ENCODE assay signal across 18 mouse cellular contexts in genomic region chr2:60837616-60838015, GRCm38 (mm10).
DNase-seq lines count a peak whose midpoint lies in the region; ATAC-seq lines count a peak whose summit lies in the region.
"Had no signal": no experiment of that assay in that cellular context is flagged by ENCODE, and none has a peak within 500 bp of the region (broad histone marks: within the 10 kb centered on the region; RNA-seq: fewer than 3 reads in every experiment).

No protein-coding gene starts in this region.

- H3K4me2 ChIP-seq in kidney, embryonic 16.5 days (replicated peaks; ENCODE audit: low read depth, low read length): no peak overlapping the region
- H3K4me2 ChIP-seq in lung, embryonic 16.5 days (ENCODE audit: low read depth, low read length): no peak overlapping the region
- H3K4me2 ChIP-seq: embryonic facial prominence, embryonic 12.5 days; liver, embryonic 15.5 days; midbrain, embryonic 11.5 days had no signal

- no peak overlapping the region for H3K4me3 ChIP-seq in kidney, embryonic 16.5 days (ENCODE audit: low read length)
- H3K4me3 ChIP-seq in lung, embryonic 16.5 days (ENCODE audit: low read length): no peak overlapping the region
- H3K4me3 ChIP-seq: embryonic facial prominence, embryonic 12.5 days; liver, embryonic 15.5 days had no signal

- no peaks in the 10 kb centered on the region for H3K27me3 ChIP-seq in kidney, embryonic 16.5 days (ENCODE audit: insufficient read depth, low read length)
- H3K27me3 ChIP-seq in lung, embryonic 16.5 days (ENCODE audit: control insufficient read depth, insufficient read depth, low read depth, low read length): no peaks in the 10 kb centered on the region
- H3K27me3 ChIP-seq: embryonic facial prominence, embryonic 12.5 days; liver, embryonic 15.5 days had no signal

- H3K9me3 ChIP-seq in kidney, embryonic 16.5 days (ENCODE audit: low read length): no peaks in the 10 kb centered on the region
- H3K9me3 ChIP-seq in lung, embryonic 16.5 days (ENCODE audit: control insufficient read depth, low read length): no peaks in the 10 kb centered on the region
- H3K9me3 ChIP-seq: embryonic facial prominence, embryonic 12.5 days; liver, embryonic 15.5 days had no signal

- H3K4me1 ChIP-seq in kidney, embryonic 16.5 days (ENCODE audit: insufficient read depth, low read length): peaks cover 23% of the 10 kb centered on the region
- peaks cover 38% of the 10 kb centered on the region for H3K4me1 ChIP-seq in lung, embryonic 16.5 days (replicated peaks; ENCODE audit: control insufficient read depth, insufficient read depth, low read length)

- no peak for ATAC-seq in kidney, embryonic 16.5 days (ENCODE audit: low FRiP score, low TSS enrichment)
- peak; percentile 61 for ATAC-seq in lung, embryonic 16.5 days (ENCODE audit: low read depth)
- ATAC-seq: forebrain, embryonic 16.5 days; inflammation-experienced regulatory T-cells, adult 6 months had no signal

- no peak overlapping the region for H3K9ac ChIP-seq in kidney, embryonic 16.5 days (replicated peaks; ENCODE audit: low read length)
- no peak overlapping the region for H3K9ac ChIP-seq in lung, embryonic 16.5 days (ENCODE audit: low read length)
- H3K9ac ChIP-seq: embryonic facial prominence, embryonic 12.5 days; liver, embryonic 15.5 days had no signal

- peak; percentile 30 for DNase-seq in heart, adult 8-10 months (ENCODE audit: low spot score)
- DNase-seq in heart, postnatal 14 days: no peak
- peak; percentile 53 for DNase-seq in kidney, postnatal 14 days
- DNase-seq in lung, postnatal 25 days (ENCODE audit: low spot score): no peak
- DNase-seq in lung, postnatal 36 days: peak; percentile 56
- no peak for DNase-seq in thymus, postnatal 10 days (ENCODE audit: low spot score in 2 of 2)
- DNase-seq: adrenal gland, postnatal 10 days; cerebellum, adult 18-20 months; left cerebral cortex, postnatal 4 days; thymus, postnatal 14 days had no signal

- peaks cover 9% of the 10 kb centered on the region; the same call in 1 of the 2 replicates for H3K36me3 ChIP-seq in kidney, embryonic 16.5 days (ENCODE audit: insufficient read depth, low read length)
- H3K36me3 ChIP-seq in lung, embryonic 16.5 days (ENCODE audit: control insufficient read depth, insufficient read depth, low read length): peaks cover 7% of the 10 kb centered on the region

- intact Hi-C loops in heart, postnatal 14 days (cut with DNase I): loop anchor here (2.0 kb wide), 3 partner anchors 25 to 43 kb away; no protein-coding TSS in a partner anchor

- whole genome bisulfite sequencing in kidney, embryonic 16.5 days: 63% methylated on average over 5 of the region's 5 CpGs
- WGBS in lung, embryonic 16.5 days: 34% methylated on average over 5 of the region's 5 CpGs

- no peak overlapping the region for H3K27ac ChIP-seq in kidney, embryonic 16.5 days (ENCODE audit: low read length)
- H3K27ac ChIP-seq in lung, embryonic 16.5 days (ENCODE audit: low read length): peak overlapping the region; percentile 68
- H3K27ac ChIP-seq: embryonic facial prominence, embryonic 12.5 days; stomach, postnatal 0 days had no signal

Comparison
In these comparisons a context has a peak if more than half of its experiments do, and no peak if none do; other contexts are left out.
1. DNase-seq: peak in heart, adult 8-10 months (single experiment), kidney, postnatal 14 days (single experiment) and lung, postnatal 36 days (single experiment); none in heart, postnatal 14 days (0 of 2), lung, postnatal 25 days (single experiment) and thymus, postnatal 10 days (0 of 2).